Mouse (Mus musculus): ENCODE results near the gene Fam129a. TPM values are rescaled to one million over a fixed set of nuclear protein-coding genes. Genes with fewer than 3 reads are reported as not detected.

The Fam129a gene
- polyA plus RNA-seq, 1 experiment, result 1.7 TPM

GRCm38 (mm10) chr1:151580200-151580982 lies 9.4 kb downstream of the Fam129a start:
- H3K27me3 ChIP-seq (ENCODE audit: control insufficient read depth, insufficient read depth, insufficient read length), result no peaks in the 10 kb centered on the region
- no peaks in the 10 kb centered on the region for H3K79me2 ChIP-seq (ENCODE audit: control insufficient read depth, insufficient read depth)
- no peak overlapping the region for H3ac ChIP-seq (ENCODE audit: control insufficient read depth, insufficient read length, low read depth)
- H3K36me3 ChIP-seq (ENCODE audit: control insufficient read depth, insufficient read depth), result no peaks in the 10 kb centered on the region
- no peaks in the 10 kb centered on the region for H3K79me3 ChIP-seq (ENCODE audit: low read depth)
- H3K4me3 ChIP-seq (ENCODE audit: insufficient read depth, poor library complexity, severe bottlenecking), result no peak overlapping the region
- no peak for TF ChIP-seq USF1 (IDR thresholded peaks at IDR 0.05; ENCODE audit: low read depth)
- no peak for TF ChIP-seq MAX (IDR thresholded peaks at IDR 0.05)
- TF ChIP-seq FOSL1 (IDR thresholded peaks at IDR 0.05; ENCODE audit: insufficient read depth, low read length, poor library complexity, severe bottlenecking), result no peak
- no peak for TF ChIP-seq MYOG (IDR thresholded peaks at IDR 0.05; ENCODE audit: control insufficient read depth, extremely low read depth, insufficient read length)
- no peak for TF ChIP-seq CTCF (IDR thresholded peaks at IDR 0.05; ENCODE audit: control insufficient read depth, insufficient read depth, insufficient read length)
- TF ChIP-seq MYOD1 (IDR thresholded peaks at IDR 0.05; ENCODE audit: control insufficient read depth, insufficient read length, low read depth), result no peak
- TF ChIP-seq CEBPB (IDR thresholded peaks at IDR 0.05; ENCODE audit: low read depth), result no peak

DNA sequence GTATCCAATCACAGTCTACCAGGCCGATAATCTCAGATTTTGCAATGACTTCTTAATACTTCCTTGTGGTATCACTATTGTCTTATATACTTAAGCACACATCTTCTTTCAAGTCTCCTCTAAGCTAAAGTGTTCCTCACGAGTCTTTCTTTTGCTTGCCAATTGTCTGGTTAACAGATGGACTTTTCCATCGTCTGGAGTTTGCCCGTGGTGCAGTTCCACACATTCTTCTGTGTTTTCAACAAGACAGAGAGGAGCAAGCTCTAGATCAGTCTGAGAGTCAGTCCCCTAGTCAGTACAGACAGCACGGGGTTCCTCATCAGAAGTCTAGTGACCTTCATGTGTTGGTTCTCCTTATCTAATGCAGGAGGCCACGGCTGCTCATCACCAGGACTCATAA lies 10.5 kb downstream of the Fam129a start:
- Histone ChIP-seq H3K4me3 (ENCODE audit: insufficient read depth, poor library complexity, severe bottlenecking) (no peak overlapping the region), H3K27me3 (ENCODE audit: control insufficient read depth, insufficient read depth, insufficient read length) (no peaks in the 10 kb centered on the region), H3ac (ENCODE audit: control insufficient read depth, insufficient read length, low read depth) (no peak overlapping the region), H3K36me3 (ENCODE audit: control insufficient read depth, insufficient read depth) (no peaks in the 10 kb centered on the region), H3K79me2 (ENCODE audit: control insufficient read depth, insufficient read depth) (no peaks in the 10 kb centered on the region), H3K79me3 (ENCODE audit: low read depth) (no peaks in the 10 kb centered on the region)
- TF ChIP-seq MAX (IDR thresholded peaks at IDR 0.05) (no peak), MYOD1 (IDR thresholded peaks at IDR 0.05; ENCODE audit: control insufficient read depth, insufficient read length, low read depth) (no peak), USF1 (IDR thresholded peaks at IDR 0.05; ENCODE audit: low read depth) (no peak), FOSL1 (IDR thresholded peaks at IDR 0.05; ENCODE audit: insufficient read depth, low read length, poor library complexity, severe bottlenecking) (no peak), MYOG (IDR thresholded peaks at IDR 0.05; ENCODE audit: control insufficient read depth, extremely low read depth, insufficient read length) (no peak), CEBPB (IDR thresholded peaks at IDR 0.05; ENCODE audit: low read depth) (no peak), CTCF (IDR thresholded peaks at IDR 0.05; ENCODE audit: control insufficient read depth, insufficient read depth, insufficient read length) (no peak)

DNA sequence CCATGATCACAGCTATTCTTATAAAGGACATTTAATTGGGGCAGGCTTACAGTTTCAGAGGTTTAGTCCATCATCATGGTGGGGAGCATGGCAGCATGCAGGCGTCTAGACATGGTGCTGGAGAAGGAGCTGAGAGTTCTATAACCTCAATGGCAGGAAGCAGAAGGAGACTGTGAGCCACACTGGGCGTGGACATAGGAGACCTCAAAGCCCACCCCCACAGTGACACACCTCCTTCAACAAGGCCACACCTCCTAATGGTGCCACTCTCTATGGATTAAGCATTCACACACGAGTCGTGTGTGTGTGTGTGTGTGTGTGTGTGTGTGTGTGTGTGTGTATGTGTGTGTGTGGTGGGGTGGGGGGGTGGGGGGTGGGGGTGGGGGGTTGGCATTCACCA lies 11.0 kb downstream of the Fam129a start:
- Histone ChIP-seq H3K79me3 (ENCODE audit: low read depth) (no peaks in the 10 kb centered on the region), H3ac (ENCODE audit: control insufficient read depth, insufficient read length, low read depth) (no peak overlapping the region), H3K4me3 (ENCODE audit: insufficient read depth, poor library complexity, severe bottlenecking) (no peak overlapping the region), H3K79me2 (ENCODE audit: control insufficient read depth, insufficient read depth) (no peaks in the 10 kb centered on the region), H3K36me3 (ENCODE audit: control insufficient read depth, insufficient read depth) (no peaks in the 10 kb centered on the region), H3K27me3 (ENCODE audit: control insufficient read depth, insufficient read depth, insufficient read length) (no peaks in the 10 kb centered on the region)
- TF ChIP-seq USF1 (IDR thresholded peaks at IDR 0.05; ENCODE audit: low read depth) (no peak), MYOD1 (IDR thresholded peaks at IDR 0.05; ENCODE audit: control insufficient read depth, insufficient read length, low read depth) (no peak), MYOG (IDR thresholded peaks at IDR 0.05; ENCODE audit: control insufficient read depth, extremely low read depth, insufficient read length) (no peak), FOSL1 (IDR thresholded peaks at IDR 0.05; ENCODE audit: insufficient read depth, low read length, poor library complexity, severe bottlenecking) (no peak), CTCF (IDR thresholded peaks at IDR 0.05; ENCODE audit: control insufficient read depth, insufficient read depth, insufficient read length) (no peak), MAX (IDR thresholded peaks at IDR 0.05) (no peak), CEBPB (IDR thresholded peaks at IDR 0.05; ENCODE audit: low read depth) (no peak)

GRCm38 (mm10) chr1:151583457-151584181 lies 12.6 kb downstream of the Fam129a start:
- no peaks in the 10 kb centered on the region for H3K79me3 ChIP-seq (ENCODE audit: low read depth)
- TF ChIP-seq CTCF (IDR thresholded peaks at IDR 0.05; ENCODE audit: control insufficient read depth, insufficient read depth, insufficient read length) (no peak), MAX (IDR thresholded peaks at IDR 0.05) (no peak), USF1 (IDR thresholded peaks at IDR 0.05; ENCODE audit: low read depth) (no peak), MYOD1 (IDR thresholded peaks at IDR 0.05; ENCODE audit: control insufficient read depth, insufficient read length, low read depth) (no peak), FOSL1 (IDR thresholded peaks at IDR 0.05; ENCODE audit: insufficient read depth, low read length, poor library complexity, severe bottlenecking) (no peak), MYOG (IDR thresholded peaks at IDR 0.05; ENCODE audit: control insufficient read depth, extremely low read depth, insufficient read length) (no peak), CEBPB (IDR thresholded peaks at IDR 0.05; ENCODE audit: low read depth) (no peak)
- H3K79me2 ChIP-seq (ENCODE audit: control insufficient read depth, insufficient read depth), result no peaks in the 10 kb centered on the region
- H3ac ChIP-seq (ENCODE audit: control insufficient read depth, insufficient read length, low read depth), result no peak overlapping the region
- no peaks in the 10 kb centered on the region for H3K36me3 ChIP-seq (ENCODE audit: control insufficient read depth, insufficient read depth)
- no peak overlapping the region for H3K4me3 ChIP-seq (ENCODE audit: insufficient read depth, poor library complexity, severe bottlenecking)
- no peaks in the 10 kb centered on the region for H3K27me3 ChIP-seq (ENCODE audit: control insufficient read depth, insufficient read depth, insufficient read length)

- no peak overlapping the region for H3K4me3 ChIP-seq (ENCODE audit: insufficient read depth, poor library complexity, severe bottlenecking)
- no peaks in the 10 kb centered on the region for H3K36me3 ChIP-seq (ENCODE audit: control insufficient read depth, insufficient read depth)
- TF ChIP-seq CEBPB (IDR thresholded peaks at IDR 0.05; ENCODE audit: low read depth) (no peak), MAX (IDR thresholded peaks at IDR 0.05) (no peak), USF1 (IDR thresholded peaks at IDR 0.05; ENCODE audit: low read depth) (no peak), FOSL1 (IDR thresholded peaks at IDR 0.05; ENCODE audit: insufficient read depth, low read length, poor library complexity, severe bottlenecking) (no peak), MYOG (IDR thresholded peaks at IDR 0.05; ENCODE audit: control insufficient read depth, extremely low read depth, insufficient read length) (no peak), CTCF (IDR thresholded peaks at IDR 0.05; ENCODE audit: control insufficient read depth, insufficient read depth, insufficient read length) (no peak), MYOD1 (IDR thresholded peaks at IDR 0.05; ENCODE audit: control insufficient read depth, insufficient read length, low read depth) (no peak)
- H3K79me3 ChIP-seq (ENCODE audit: low read depth), result no peaks in the 10 kb centered on the region
- H3K27me3 ChIP-seq (ENCODE audit: control insufficient read depth, insufficient read depth, insufficient read length), result no peaks in the 10 kb centered on the region
- H3K79me2 ChIP-seq (ENCODE audit: control insufficient read depth, insufficient read depth), result no peaks in the 10 kb centered on the region
- no peak overlapping the region for H3ac ChIP-seq (ENCODE audit: control insufficient read depth, insufficient read length, low read depth)
These were observed 13.1 kb downstream of the Fam129a start for GRCm38 (mm10) chr1:151584182-151584471.

Measured in C2C12 (cell line).